Mouse (Mus musculus) spleen, postnatal 10 days (tissue): ENCODE results near the gene Rpl10a.

Source experiments
- DNase-seq, 2 experiments: peaks; one replicate each; pipeline ENCODE4 v3.0.0; 2021 to 2022; ENCODE audit warnings: low spot score in 2 of 2

Rpl10a gene

GRCm38 (mm10) chr17:28331241-28332112, 3.2 kb downstream of the Rpl10a start:
- no peak for DNase-seq

- DNase-seq, result no peak
Observed at GRCm38 (mm10) chr17:28332113-28332914, 4.0 kb downstream of the Rpl10a start.

- DNase-seq, result peak in 1 of 2 experiments; percentile 20
Observed at GRCm38 (mm10) chr17:28332915-28333546, 4.8 kb downstream of the Rpl10a start.

DNA sequence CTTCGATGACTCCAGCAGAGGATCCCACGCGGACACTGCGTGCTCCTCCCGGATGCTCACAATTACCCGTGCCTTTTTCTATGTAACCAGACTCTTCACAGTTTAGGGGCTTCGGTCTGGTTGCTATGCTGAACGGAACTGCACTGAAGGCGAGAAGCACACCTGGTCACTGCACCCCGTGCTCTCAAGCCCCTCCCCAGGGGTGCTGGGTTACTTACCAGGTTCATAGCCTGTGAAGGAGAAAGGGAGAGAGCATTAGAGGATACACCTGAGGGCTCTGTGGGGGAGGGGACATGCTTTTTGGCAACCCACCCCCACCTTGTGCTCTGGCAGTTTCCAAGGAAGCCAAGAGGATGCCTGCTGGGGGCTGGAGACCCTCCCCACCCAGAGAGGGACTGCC, 7.0 kb downstream of the Rpl10a start:
- DNase-seq, result no peak

GRCm38 (mm10) chr17:28337547-28337946, 9.3 kb downstream of the Rpl10a start:
- no peak for DNase-seq

GRCm38 (mm10) chr17:28340578-28340977, 12.3 kb downstream of the Rpl10a start:
- DNase-seq, result no peak

DNA sequence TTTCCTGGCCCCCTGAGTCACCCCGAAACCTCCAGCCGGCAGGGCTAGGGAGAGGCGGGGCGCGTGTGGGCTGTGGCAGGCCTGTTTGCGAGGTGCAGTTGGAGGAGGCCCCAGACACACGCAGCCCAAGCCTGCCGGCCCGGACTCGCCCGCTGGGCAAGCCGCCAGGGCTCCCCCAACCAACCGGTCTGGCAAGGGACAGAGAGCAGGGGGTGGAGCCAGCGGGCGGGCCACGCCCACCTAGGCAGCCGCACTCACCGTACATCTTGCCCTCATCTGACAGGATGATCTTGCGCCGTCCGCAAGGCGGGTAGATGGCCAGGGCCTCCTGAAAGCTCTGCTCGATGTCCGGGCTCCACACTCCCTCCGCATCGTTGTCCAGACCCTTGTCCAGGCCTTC, 12.8 kb downstream of the Rpl10a start:
- DNase-seq, result peak; percentile 56 to 79

- DNase-seq, result no peak
Observed at GRCm38 (mm10) chr17:28344050-28344607, 15.9 kb downstream of the Rpl10a start.

DNA sequence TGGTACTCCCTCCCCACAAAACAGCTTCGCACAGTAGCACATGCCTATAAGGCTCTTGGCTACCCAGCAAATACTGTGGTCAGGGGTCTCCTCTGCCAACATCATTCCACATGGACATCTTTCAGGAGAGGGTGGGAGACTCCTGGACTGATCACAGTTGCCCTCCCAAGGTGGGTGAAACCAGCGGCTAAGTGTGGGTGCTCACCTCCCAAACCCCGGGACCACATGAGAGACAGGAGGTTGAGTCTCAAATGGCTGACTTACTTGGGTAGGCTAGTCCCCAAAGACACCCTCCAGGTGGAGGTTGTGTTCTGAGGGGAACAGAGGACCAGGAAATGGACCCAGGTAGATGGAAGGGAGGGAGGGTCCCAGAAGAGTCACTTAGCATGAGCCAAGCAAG, 16.4 kb downstream of the Rpl10a start:
- no peak for DNase-seq

- no peak for DNase-seq
Observed at GRCm38 (mm10) chr17:28345271-28345721, 17.0 kb downstream of the Rpl10a start.

- no peak for DNase-seq
Observed at GRCm38 (mm10) chr17:28345882-28346281, 17.6 kb downstream of the Rpl10a start.

GRCm38 (mm10) chr17:28347327-28347726, 19.1 kb downstream of the Rpl10a start:
- no peak for DNase-seq

GRCm38 (mm10) chr17:28348211-28348610, 19.9 kb downstream of the Rpl10a start:
- DNase-seq, result no peak

- no peak for DNase-seq
Observed at GRCm38 (mm10) chr17:28349264-28349880, 21.1 kb downstream of the Rpl10a start.

DNA sequence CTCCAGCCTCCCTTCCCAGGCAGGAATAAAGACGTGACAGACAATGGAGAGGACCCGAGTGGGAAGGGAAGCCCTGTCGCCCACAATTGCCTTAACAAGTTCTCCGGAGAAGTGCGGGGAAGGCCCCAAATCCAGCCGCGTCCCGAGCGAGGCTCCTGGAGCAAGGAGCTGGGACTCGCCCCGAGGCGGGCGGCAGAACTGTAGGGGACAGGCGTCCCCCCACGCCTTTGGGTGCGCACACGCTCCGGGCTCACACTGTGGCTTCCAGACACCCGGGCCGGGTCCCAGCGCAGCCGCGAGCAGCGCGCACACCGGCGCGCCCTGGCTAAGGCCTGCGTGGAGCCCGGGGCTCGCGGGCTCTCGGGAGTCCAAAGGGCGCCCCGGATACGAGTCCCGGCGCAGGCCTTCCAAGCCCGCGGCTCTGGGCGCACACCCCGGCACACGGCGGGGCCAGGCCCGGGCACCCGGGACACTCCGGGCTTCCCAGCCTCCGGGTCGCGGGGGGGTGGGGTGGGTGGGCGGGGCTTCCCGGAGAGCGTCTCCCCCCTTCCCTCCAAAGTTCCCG, 21.7 kb downstream of the Rpl10a start:
- DNase-seq, result peak; percentile 45 to 47

DNA sequence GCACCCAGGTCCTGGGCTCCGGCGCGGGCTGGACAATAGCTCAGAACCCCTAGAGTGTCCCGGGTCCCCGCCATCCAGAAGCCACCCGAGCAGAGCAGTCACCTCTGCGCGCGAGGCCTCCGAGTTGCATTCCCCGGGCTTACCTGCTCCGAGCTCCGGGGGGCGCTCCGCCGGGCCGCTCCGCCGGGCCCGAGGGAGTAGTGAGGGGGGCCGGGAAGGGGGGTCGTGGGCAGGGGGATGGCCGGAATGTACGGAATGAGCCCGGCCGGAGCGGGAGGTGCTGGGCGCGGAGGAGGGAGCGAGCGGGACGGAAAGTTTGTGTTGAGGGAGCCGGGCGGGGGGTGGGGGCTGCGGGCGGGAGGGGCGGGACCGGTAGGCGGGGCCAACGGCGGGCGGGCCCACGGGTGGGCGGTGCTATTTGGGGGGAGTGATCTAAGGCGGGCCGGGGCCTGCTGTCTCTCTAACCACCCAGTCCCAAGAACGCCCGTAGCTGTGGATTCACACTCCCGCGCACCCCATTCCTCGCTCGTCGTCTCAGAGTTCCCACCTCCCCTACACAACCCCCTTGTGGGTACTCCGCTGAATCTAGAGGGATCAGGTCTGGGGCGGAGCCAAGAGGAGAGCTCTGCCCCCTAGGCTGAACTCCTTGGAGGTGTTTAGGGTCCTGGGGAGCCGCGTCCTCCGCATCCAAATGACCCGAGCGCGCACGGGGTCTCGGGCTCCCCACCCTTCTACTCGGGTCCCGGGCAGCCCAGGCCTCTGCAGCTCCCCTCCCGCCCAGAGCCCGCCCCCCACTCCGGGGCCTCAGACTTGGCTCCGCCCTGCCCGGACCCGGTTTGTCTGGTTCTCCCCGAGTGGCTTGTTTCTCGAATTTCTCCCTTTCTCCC, 22.4 kb downstream of the Rpl10a start, which contains the start of gene Tead3:
Tead3 (minus strand) TSS at position 352 of the 887 bp plus-strand sequence.
- DNase-seq, result peak; percentile 68 to 83

- DNase-seq, result peak; percentile 33 to 37
Observed at GRCm38 (mm10) chr17:28351353-28351890, 23.2 kb downstream of the Rpl10a start.

DNA sequence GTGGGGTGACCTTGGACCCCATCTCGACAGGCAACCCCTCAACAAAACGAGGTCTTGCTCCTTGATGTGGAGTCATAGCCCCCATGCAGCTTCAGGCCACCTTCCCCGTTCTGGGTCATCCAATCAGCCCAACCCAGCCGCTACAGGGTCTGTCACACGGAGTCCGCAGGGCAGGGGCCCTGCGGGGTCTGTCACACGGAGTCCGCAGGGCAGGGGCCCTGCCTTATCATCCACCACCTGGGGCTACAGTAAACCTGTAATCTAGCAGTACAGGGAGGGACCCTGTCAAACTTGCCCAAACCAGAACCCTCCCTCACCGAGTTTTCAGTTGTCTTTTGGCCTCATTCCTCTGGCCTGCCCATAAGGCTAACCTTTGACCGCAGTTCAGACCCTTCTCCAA, 23.7 kb downstream of the Rpl10a start:
- DNase-seq, result peak; percentile 24 to 51

- DNase-seq, result no peak
Observed at GRCm38 (mm10) chr17:28355871-28356270, 27.6 kb downstream of the Rpl10a start.
